Mouse (Mus musculus) T-helper 2 cell (primary cell): ENCODE data around the gene Olfr399.

Experiments
- in situ Hi-C: fragments of 300-600 bp; cut with MboI, MseI; formaldehyde crosslinking; loops from one replicate; pipeline ENCODE4 v1.15.1; 2025; ENCODE audit warnings: high pct_unique_total_duplicates

Gene Olfr399

GRCm38 (mm10) chr11:74056451-74056850 lies at the start of gene Olfr399, which contains the start of gene Olfr139:
Olfr399 (minus strand) TSS chr11:74056615.
Olfr139 (minus strand) TSS chr11:74056551.
- in situ Hi-C loops = no loop called here

- in situ Hi-C loops = no loop called here
Measured at GRCm38 (mm10) chr11:74105066-74105465, 48.7 kb upstream of the Olfr399 start.

GRCm38 (mm10) chr11:74101507-74101906 lies 45.1 kb upstream of the Olfr399 start:
- in situ Hi-C loops = no loop called here

- in situ Hi-C loops = no loop called here
Measured at GRCm38 (mm10) chr11:74100724-74101123, 44.3 kb upstream of the Olfr399 start.

GRCm38 (mm10) chr11:74069655-74070054 lies 13.2 kb upstream of the Olfr399 start, which contains the start of gene Zfp616:
Zfp616 (plus strand) TSS chr11:74069955.
- in situ Hi-C loops = no loop called here

- in situ Hi-C loops = no loop called here
Measured at GRCm38 (mm10) chr11:74051347-74051746, 5.1 kb downstream of the Olfr399 start.
